Mouse (Mus musculus): Measurements from ENCODE around the gene Hhipl1. TPM values are rescaled to one million over a fixed set of nuclear protein-coding genes. Genes with fewer than 3 reads are reported as not detected.
A peak's percentile ranks its signal among the peaks of the same experiment; 100 is the strongest.

The Hhipl1 gene
- polyA plus RNA-seq, 1 experiment from 2014 or later = 1.6 TPM

GRCm38 (mm10) chr12:108305172-108305571 is 898 bp upstream of the Hhipl1 start:
- Histone ChIP-seq H3K27ac (no peak overlapping the region), H3K4me1 (replicated peaks) (peaks cover 14% of the 10 kb centered on the region), H3K9me3 (no peaks in the 10 kb centered on the region), H3K4me3 (no peak overlapping the region), H3K4me2 (no peak overlapping the region), H3K9ac (no peak overlapping the region), H3K27me3 (peaks cover 15% of the 10 kb centered on the region), H3K36me3 (no peaks in the 10 kb centered on the region)
- WGBS = 74% methylated on average over 8 of the region's 8 CpGs
- no peak for ATAC-seq (ENCODE audit: low FRiP score)

GRCm38 (mm10) chr12:108307553-108307952 is 1.5 kb downstream of the Hhipl1 start:
- no peak for ATAC-seq (ENCODE audit: low FRiP score)
- H3K4me2 ChIP-seq = 0 out of 2 replicates have a peak overlapping the region, but pooled peaks have one; percentile 97

GRCm38 (mm10) chr12:108308363-108308856 is 2.3 kb downstream of the Hhipl1 start:
- Histone ChIP-seq H3K27ac (no peak overlapping the region), H3K9ac (no peak overlapping the region), H3K27me3 (peaks cover 15% of the 10 kb centered on the region), H3K9me3 (no peaks in the 10 kb centered on the region), H3K4me3 (no peak overlapping the region), H3K4me2 (no peak overlapping the region), H3K36me3 (no peaks in the 10 kb centered on the region), H3K4me1 (replicated peaks) (peaks cover 28% of the 10 kb centered on the region)
- 85% methylated on average over 16 of the region's 16 CpGs for WGBS
- ATAC-seq (ENCODE audit: low FRiP score) = no peak

More at GRCm38 (mm10) chr12:108307553-108307952, 1.5 kb downstream of the Hhipl1 start:
- 24% methylated on average over 14 of the region's 14 CpGs for WGBS
- Histone ChIP-seq H3K9me3 (no peaks in the 10 kb centered on the region), H3K9ac (no peak overlapping the region), H3K36me3 (no peaks in the 10 kb centered on the region), H3K27ac (no peak overlapping the region), H3K4me3 (no peak overlapping the region), H3K4me1 (replicated peaks) (peaks cover 28% of the 10 kb centered on the region), H3K27me3 (peaks cover 15% of the 10 kb centered on the region)

- Histone ChIP-seq H3K9ac (no peak overlapping the region), H3K9me3 (no peaks in the 10 kb centered on the region), H3K4me3 (no peak overlapping the region), H3K36me3 (no peaks in the 10 kb centered on the region), H3K27me3 (peaks cover 15% of the 10 kb centered on the region), H3K4me2 (no peak overlapping the region), H3K4me1 (replicated peaks) (peaks cover 28% of the 10 kb centered on the region), H3K27ac (no peak overlapping the region)
- ATAC-seq (ENCODE audit: low FRiP score) = no peak
- 73% methylated on average over 8 of the region's 8 CpGs for WGBS
These were observed 3.2 kb downstream of the Hhipl1 start for GRCm38 (mm10) chr12:108309116-108309794.

GRCm38 (mm10) chr12:108310041-108310440 is 4.0 kb downstream of the Hhipl1 start:
- no peak for ATAC-seq (ENCODE audit: low FRiP score)
- WGBS = 89% methylated on average over 4 of the region's 4 CpGs
- Histone ChIP-seq H3K27me3 (peaks cover 11% of the 10 kb centered on the region), H3K4me1 (replicated peaks) (peaks cover 28% of the 10 kb centered on the region), H3K36me3 (no peaks in the 10 kb centered on the region), H3K4me3 (no peak overlapping the region), H3K9ac (no peak overlapping the region), H3K9me3 (no peaks in the 10 kb centered on the region), H3K27ac (no peak overlapping the region), H3K4me2 (no peak overlapping the region)

- no peak overlapping the region for H3K4me3 ChIP-seq
- no peak for ATAC-seq (ENCODE audit: low FRiP score)
- peaks cover 28% of the 10 kb centered on the region for H3K4me1 ChIP-seq (replicated peaks)
- no peaks in the 10 kb centered on the region for H3K36me3 ChIP-seq
- no peaks in the 10 kb centered on the region for H3K9me3 ChIP-seq
- H3K27me3 ChIP-seq = peaks cover 6% of the 10 kb centered on the region
- no peak overlapping the region for H3K9ac ChIP-seq
- H3K27ac ChIP-seq = no peak overlapping the region
- 66% methylated on average over 7 of the region's 7 CpGs for WGBS
- no peak overlapping the region for H3K4me2 ChIP-seq
These were observed 4.5 kb downstream of the Hhipl1 start for GRCm38 (mm10) chr12:108310456-108311027.

- H3K4me3 ChIP-seq = no peak overlapping the region
- peaks cover 13% of the 10 kb centered on the region for H3K27me3 ChIP-seq
- no peak overlapping the region for H3K27ac ChIP-seq
- H3K36me3 ChIP-seq = no peaks in the 10 kb centered on the region
- H3K9ac ChIP-seq = no peak overlapping the region
- no peaks in the 10 kb centered on the region for H3K9me3 ChIP-seq
- WGBS = 86% methylated on average over 27 of the region's 27 CpGs
- no peak overlapping the region for H3K4me2 ChIP-seq
- peaks cover 29% of the 10 kb centered on the region for H3K4me1 ChIP-seq (replicated peaks)
- ATAC-seq (ENCODE audit: low FRiP score) = no peak
These were observed 5.7 kb downstream of the Hhipl1 start for GRCm38 (mm10) chr12:108311741-108312290.

- 27% methylated on average over 6 of the region's 6 CpGs for WGBS
- Histone ChIP-seq H3K4me2 (no peak overlapping the region), H3K36me3 (no peaks in the 10 kb centered on the region), H3K27ac (no peak overlapping the region), H3K27me3 (peaks cover 19% of the 10 kb centered on the region), H3K9ac (no peak overlapping the region), H3K4me1 (replicated peaks) (peaks cover 31% of the 10 kb centered on the region), H3K9me3 (no peaks in the 10 kb centered on the region), H3K4me3 (no peak overlapping the region)
- ATAC-seq (ENCODE audit: low FRiP score) = no peak
These were observed 6.4 kb downstream of the Hhipl1 start for GRCm38 (mm10) chr12:108312432-108312851.

- 95% methylated on average over 1 of the region's 1 CpGs for WGBS
- H3K4me3 ChIP-seq = no peak overlapping the region
These were observed 7.2 kb downstream of the Hhipl1 start for GRCm38 (mm10) chr12:108313244-108313772.

GRCm38 (mm10) chr12:108315818-108316217 is 9.7 kb downstream of the Hhipl1 start:
- WGBS = 54% methylated on average over 10 of the region's 10 CpGs

More at GRCm38 (mm10) chr12:108313244-108313772, 7.2 kb downstream of the Hhipl1 start:
- Histone ChIP-seq H3K27me3 (peaks cover 27% of the 10 kb centered on the region), H3K9ac (no peak overlapping the region), H3K27ac (no peak overlapping the region), H3K36me3 (no peaks in the 10 kb centered on the region), H3K4me2 (no peak overlapping the region), H3K4me1 (replicated peaks) (peaks cover 40% of the 10 kb centered on the region), H3K9me3 (no peaks in the 10 kb centered on the region)
- ATAC-seq (ENCODE audit: low FRiP score) = no peak

GRCm38 (mm10) chr12:108316655-108317054 is 10.6 kb downstream of the Hhipl1 start:
- Histone ChIP-seq H3K27me3 (peaks cover 48% of the 10 kb centered on the region), H3K9me3 (no peaks in the 10 kb centered on the region), H3K27ac (no peak overlapping the region), H3K4me2 (no peak overlapping the region), H3K4me3 (no peak overlapping the region), H3K9ac (no peak overlapping the region), H3K36me3 (no peaks in the 10 kb centered on the region), H3K4me1 (replicated peaks) (peaks cover 56% of the 10 kb centered on the region)
- no peak for ATAC-seq (ENCODE audit: low FRiP score)
- 32% methylated on average over 6 of the region's 6 CpGs for WGBS

More at GRCm38 (mm10) chr12:108315818-108316217, 9.7 kb downstream of the Hhipl1 start:
- no peak for ATAC-seq (ENCODE audit: low FRiP score)
- Histone ChIP-seq H3K4me3 (no peak overlapping the region), H3K4me2 (no peak overlapping the region), H3K27me3 (peaks cover 48% of the 10 kb centered on the region), H3K4me1 (replicated peaks) (peaks cover 52% of the 10 kb centered on the region), H3K36me3 (no peaks in the 10 kb centered on the region), H3K9me3 (no peaks in the 10 kb centered on the region), H3K27ac (no peak overlapping the region), H3K9ac (no peak overlapping the region)

GRCm38 (mm10) chr12:108317201-108317738 is 11.2 kb downstream of the Hhipl1 start:
- no peaks in the 10 kb centered on the region for H3K9me3 ChIP-seq
- H3K27ac ChIP-seq = no peak overlapping the region
- WGBS = 6% methylated on average over 9 of the region's 9 CpGs
- no peak overlapping the region for H3K4me2 ChIP-seq
- H3K4me1 ChIP-seq (replicated peaks) = peaks cover 59% of the 10 kb centered on the region
- H3K27me3 ChIP-seq = peaks cover 48% of the 10 kb centered on the region
- no peaks in the 10 kb centered on the region for H3K36me3 ChIP-seq
- H3K4me3 ChIP-seq = no peak overlapping the region
- H3K9ac ChIP-seq = no peak overlapping the region
- ATAC-seq (ENCODE audit: low FRiP score) = no peak

Data from hindbrain, embryonic 13.5 days (tissue).